Mouse (Mus musculus) spleen, adult 2 months (tissue): ENCODE results near the gene Foxp4. TPM values are rescaled to one million over a fixed set of nuclear protein-coding genes. Genes with fewer than 3 reads are reported as not detected.

ENCODE experiments used
- DNase-seq, 2 experiments: peaks; one replicate each; pipeline versions ENCODE4 v3.0.0 to v3.0.0-alpha.2; 2012 to 2021; ENCODE audit warnings: low spot score in 2 of 2, low read depth in 1 of 2
- H3K27ac ChIP-seq: fragments of 200-500 bp; 2 replicates; pipeline ENCODE4 v1.5.1; 2012; ENCODE audit warnings: low read length, inconsistent platforms; ENCODE audit not compliant: insufficient read depth
- H3K27me3 ChIP-seq: fragments of 200-500 bp; 2 replicates; pipeline ENCODE4 v1.6.1; 2012; ENCODE audit warnings: mild to moderate bottlenecking, moderate library complexity, low read length, inconsistent platforms; ENCODE audit not compliant: control insufficient read depth, insufficient read depth
- H3K36me3 ChIP-seq: fragments of 200-500 bp; 2 replicates; pipeline ENCODE4 v1.6.1; 2012; ENCODE audit warnings: mild to moderate bottlenecking, low read length, inconsistent platforms; ENCODE audit not compliant: control insufficient read depth, insufficient read depth
- H3K4me1 ChIP-seq: fragments of 200-500 bp; 2 replicates; pipeline ENCODE4 v1.6.1; 2011; ENCODE audit warnings: inconsistent platforms; ENCODE audit not compliant: control insufficient read depth, insufficient read depth, insufficient read length
- H3K4me3 ChIP-seq: fragments of 200-500 bp; 2 replicates; pipeline ENCODE4 v1.5.1; 2011; ENCODE audit warnings: mild to moderate bottlenecking, inconsistent platforms; ENCODE audit not compliant: insufficient read depth, insufficient read length; ENCODE audit errors: extremely low read depth
- CTCF ChIP-seq: fragments of 200-500 bp; IDR thresholded peaks from 2 replicates; pipeline ENCODE4 v1.5.1; 2011; ENCODE audit warnings: mild to moderate bottlenecking, inconsistent platforms; ENCODE audit not compliant: insufficient read depth, insufficient read length, insufficient replicate concordance; ENCODE audit errors: extremely low read depth
- POLR2A ChIP-seq: fragments of 200-500 bp; IDR thresholded peaks from 2 replicates; pipeline ENCODE4 v1.6.1; 2011; ENCODE audit warnings: low read depth, low read length, inconsistent platforms
- WGBS: fragments of 180-500 bp; shearing (Covaris S2); methylation state at CpG from one replicate; pipeline ENCODE4 v1.1.7; 2018; 5-methylcytosine and 5-hydroxymethylcytosine counted together
- polyA plus RNA-seq: library from polyadenylated mRNA; depleted of rRNA; stranded (reverse); fragments of >200 nt; gene quantifications from 2 replicates; pipeline ENCODE4 v1.2.3, GENCODE M21; 2012; rRNA removed

The Foxp4 gene
- 62.0 and 97.7 TPM in 2 replicates for polyA plus RNA-seq

DNA sequence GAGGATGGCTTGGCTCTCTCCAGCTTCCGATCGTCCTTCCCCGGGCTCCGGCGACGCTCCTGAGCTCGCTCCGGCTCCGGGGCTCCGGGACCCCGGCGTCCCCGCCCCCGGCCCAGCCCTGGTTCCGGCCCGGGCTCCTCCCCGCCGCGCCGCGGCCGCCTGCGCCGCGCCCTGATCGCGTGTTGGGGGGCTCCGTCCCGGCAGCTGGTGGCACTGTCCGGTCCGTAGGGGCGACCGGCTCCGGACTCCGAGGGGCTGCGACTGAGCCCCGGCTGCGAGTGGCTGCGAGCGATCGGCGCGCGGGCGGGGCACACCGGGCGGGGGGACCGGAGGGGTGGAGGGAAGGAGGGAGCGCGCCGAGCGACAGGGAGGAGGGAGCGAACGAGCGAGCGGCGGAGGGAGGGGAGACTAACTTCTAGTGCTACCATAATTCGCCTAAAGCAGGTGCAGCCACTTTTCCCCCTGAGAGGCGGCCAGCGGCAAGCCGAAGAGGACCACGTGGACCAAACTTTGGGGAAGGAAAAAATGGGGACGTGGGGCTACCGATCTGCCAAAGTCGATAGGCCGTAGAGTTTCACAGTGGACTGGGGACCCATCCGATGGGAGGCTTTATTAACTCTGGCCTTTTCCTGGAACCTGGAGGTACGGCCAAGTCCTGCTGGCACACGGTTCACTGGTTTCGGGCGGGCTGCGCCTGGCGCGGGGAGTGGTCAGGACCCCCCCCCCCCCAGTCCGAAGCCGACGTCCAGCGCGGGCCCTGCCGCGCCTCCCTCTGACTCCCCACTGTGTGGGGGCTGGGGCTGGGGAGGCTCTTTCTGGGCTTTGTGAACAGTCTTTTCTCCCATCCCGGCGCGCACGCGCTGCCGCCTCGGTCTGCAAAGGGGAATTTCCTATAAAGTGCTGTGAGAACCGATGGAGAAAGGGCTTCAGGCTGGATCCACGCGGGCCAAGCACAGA lies at the start of gene Foxp4:
TSS of gene Foxp4 (minus strand) at position 263 of the 957 bp plus-strand sequence.
- peaks cover 1% of the 10 kb centered on the region; the same call in 1 of the 2 replicates for H3K36me3 ChIP-seq
- H3K4me3 ChIP-seq: peak within 1 kb of the TSS; percentile 99
- H3K27ac ChIP-seq: peak within 1 kb of the TSS; percentile 89
- 1% methylated on average over 90 of the region's 91 CpGs for WGBS
- DNase-seq: peak; percentile 73 to 85
- TF ChIP-seq CTCF (no peak), POLR2A (peak; percentile 28)
- H3K4me1 ChIP-seq: peaks cover 18% of the 10 kb centered on the region
- no peaks in the 10 kb centered on the region for H3K27me3 ChIP-seq

DNA sequence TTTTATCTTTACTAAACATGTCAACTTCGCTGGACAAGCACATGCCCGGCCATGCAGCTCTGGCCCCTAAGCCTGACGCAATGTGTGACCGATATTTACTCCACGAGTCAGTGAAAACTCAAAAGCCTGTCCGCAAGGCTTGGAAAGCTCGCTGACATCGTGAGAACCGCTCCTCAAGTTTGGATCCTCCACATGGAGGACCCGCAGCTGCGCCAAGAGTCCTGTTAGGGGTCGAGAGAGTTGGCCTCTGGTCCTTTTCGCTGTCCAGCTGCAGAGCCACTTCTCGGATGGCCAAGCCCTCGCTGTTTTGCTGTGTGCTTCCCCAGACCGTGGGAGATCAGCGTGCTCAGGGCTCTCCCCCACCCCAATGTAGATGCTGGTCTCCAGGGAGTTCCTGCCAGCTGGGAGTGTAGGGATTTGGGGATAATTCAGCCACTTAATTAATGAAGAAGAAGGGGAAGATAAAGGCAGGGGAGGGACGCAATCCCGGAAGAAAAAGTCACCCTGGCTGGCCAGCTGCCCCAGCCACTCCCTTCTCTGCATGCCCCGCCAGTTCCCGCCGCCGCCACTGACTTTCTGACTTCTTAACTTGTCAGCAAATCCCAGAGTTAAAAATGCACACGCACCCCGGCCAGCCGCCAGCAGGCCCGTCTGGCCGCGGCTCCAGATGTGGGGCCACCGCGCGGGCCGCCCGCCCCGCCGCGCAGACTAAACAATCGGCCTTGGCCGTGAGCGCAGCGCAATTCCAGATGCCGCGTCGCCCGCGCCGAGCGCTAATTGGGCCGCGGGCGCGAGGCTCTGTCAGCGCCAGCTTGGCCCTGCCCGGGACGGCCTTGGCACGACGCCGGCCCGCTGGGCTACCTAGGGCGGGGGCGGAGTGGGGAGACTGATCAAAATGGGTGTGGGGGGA lies 49.4 kb upstream of the Foxp4 start:
- H3K4me1 ChIP-seq: peaks cover 10% of the 10 kb centered on the region
- no peak for DNase-seq
- H3K4me3 ChIP-seq: peak overlapping the region; percentile 3; the same call in 1 of the 2 replicates
- H3K27me3 ChIP-seq: peaks cover 19% of the 10 kb centered on the region
- no peak overlapping the region for H3K27ac ChIP-seq
- WGBS: 15% methylated on average over 61 of the region's 61 CpGs
- no peaks in the 10 kb centered on the region for H3K36me3 ChIP-seq
- TF ChIP-seq POLR2A (no peak), CTCF (no peak)

DNA sequence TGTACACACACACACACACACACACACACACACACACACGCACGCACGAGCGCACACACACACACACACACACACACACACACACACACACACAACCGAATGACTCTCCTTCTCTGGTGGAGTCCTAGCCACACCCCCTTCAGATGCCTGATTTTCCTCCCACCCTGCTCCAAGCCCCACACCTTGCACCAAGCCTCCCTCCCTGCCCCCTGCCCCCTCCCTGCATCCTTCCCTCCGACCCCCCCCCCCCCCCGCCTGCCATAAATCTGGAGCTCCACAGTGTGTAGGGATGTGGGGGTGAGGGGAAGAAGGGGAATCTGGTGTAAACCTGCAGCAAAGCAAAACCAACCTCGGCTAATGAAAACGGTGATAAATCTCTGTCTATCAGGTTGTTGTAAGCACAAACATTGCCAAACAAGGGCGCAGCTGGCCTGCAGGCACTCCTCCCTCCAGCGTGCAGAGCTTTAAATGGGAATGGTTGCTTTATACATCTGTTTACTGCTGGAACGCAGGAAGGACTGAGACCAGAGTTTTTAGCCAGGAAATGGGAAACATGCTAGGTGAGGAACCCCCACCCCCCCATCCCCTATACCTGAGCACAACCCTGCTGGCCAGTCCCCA lies 41.5 kb upstream of the Foxp4 start:
- Histone ChIP-seq H3K27ac (no peak overlapping the region), H3K36me3 (no peaks in the 10 kb centered on the region), H3K4me3 (no peak overlapping the region), H3K4me1 (no peaks in the 10 kb centered on the region), H3K27me3 (no peaks in the 10 kb centered on the region)
- no peak for TF ChIP-seq CTCF
- no peak for TF ChIP-seq POLR2A
- DNase-seq: no peak
- WGBS: 56% methylated on average over 8 of the region's 12 CpGs

DNA sequence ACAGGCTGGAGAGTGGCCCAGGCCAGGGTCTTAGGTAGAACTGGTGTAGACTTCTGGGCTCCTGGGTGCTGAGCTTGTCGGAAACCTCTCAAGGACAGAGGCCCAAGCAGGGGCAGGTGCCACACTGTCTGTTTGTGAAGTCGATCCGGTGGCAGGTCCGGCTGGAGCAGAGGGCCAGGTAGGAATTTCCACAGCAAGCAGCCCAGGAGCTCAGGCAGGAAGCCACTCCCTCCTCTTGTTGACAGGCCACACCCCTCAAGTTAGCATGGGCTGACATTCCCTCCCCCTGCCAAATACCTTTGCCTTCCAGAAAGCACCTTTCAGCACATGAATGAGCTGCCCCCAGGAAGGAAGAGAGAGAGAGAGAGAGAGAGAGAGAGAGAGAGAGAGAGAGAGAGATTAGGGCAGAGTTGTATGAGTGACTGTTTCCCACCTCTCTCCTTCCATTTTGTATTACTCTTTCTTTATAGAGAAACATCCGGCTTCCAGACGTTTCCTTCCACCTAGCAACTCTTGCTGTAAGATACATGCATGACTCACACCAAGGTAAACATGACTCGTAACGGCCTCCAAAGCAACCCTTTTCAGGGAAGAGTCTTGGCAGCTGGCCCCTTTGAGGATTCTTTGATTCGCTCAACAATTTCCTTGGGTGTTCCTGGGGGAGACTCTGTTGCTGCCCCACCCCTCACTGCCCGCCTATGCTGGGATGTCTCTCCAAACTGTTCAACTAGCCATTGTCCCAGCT lies 33.8 kb upstream of the Foxp4 start:
- no peak for DNase-seq
- no peak for TF ChIP-seq CTCF
- no peak for TF ChIP-seq POLR2A
- 72% methylated on average over 10 of the region's 10 CpGs for WGBS
- no peak overlapping the region for H3K27ac ChIP-seq
- H3K27me3 ChIP-seq: no peaks in the 10 kb centered on the region
- H3K36me3 ChIP-seq: no peaks in the 10 kb centered on the region
- H3K4me3 ChIP-seq: no peak overlapping the region
- H3K4me1 ChIP-seq: no peaks in the 10 kb centered on the region

DNA sequence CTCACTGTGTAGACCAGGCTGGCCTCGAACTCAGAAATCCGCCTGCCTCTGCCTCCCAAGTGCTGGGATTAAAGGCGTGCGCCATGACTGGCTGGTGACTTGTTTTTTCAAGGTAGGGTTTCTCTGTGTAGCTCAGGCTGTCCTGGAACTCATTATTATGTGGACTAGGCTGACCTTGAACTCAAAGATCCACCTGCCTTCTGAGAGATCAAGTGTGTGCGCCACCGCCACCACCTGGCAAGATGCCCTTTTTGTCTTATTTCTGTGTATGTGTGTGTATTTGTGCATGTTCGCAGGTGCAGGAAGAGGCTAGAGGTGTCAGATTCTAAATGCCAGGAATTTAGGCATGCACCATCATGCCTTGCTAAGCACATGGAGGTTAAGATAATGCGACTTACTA lies 32.0 kb upstream of the Foxp4 start:
- WGBS: 92% methylated on average over 8 of the region's 8 CpGs
- no peak overlapping the region for H3K27ac ChIP-seq
- no peak for DNase-seq
- no peak overlapping the region for H3K4me3 ChIP-seq
- H3K4me1 ChIP-seq: no peaks in the 10 kb centered on the region
- no peak for TF ChIP-seq POLR2A
- TF ChIP-seq CTCF: no peak
- no peaks in the 10 kb centered on the region for H3K27me3 ChIP-seq
- no peaks in the 10 kb centered on the region for H3K36me3 ChIP-seq
